Mouse (Mus musculus) C2C12 (cell line): ENCODE data around the gene Sept7.

Experiments
- CTCF ChIP-seq: IDR thresholded peaks from one replicate; pipeline ENCODE4 v1.5.1; 2011; ENCODE audit not compliant: control insufficient read depth, insufficient read depth, insufficient read length
- MAX ChIP-seq: IDR thresholded peaks from one replicate; pipeline ENCODE4 v1.6.1; 2011; ENCODE audit warnings: mild to moderate bottlenecking, control low read depth
- MYOD1 ChIP-seq: IDR thresholded peaks from one replicate; pipeline ENCODE4 v1.6.1; 2011; ENCODE audit warnings: low read depth; ENCODE audit not compliant: control insufficient read depth, insufficient read length

DNA sequence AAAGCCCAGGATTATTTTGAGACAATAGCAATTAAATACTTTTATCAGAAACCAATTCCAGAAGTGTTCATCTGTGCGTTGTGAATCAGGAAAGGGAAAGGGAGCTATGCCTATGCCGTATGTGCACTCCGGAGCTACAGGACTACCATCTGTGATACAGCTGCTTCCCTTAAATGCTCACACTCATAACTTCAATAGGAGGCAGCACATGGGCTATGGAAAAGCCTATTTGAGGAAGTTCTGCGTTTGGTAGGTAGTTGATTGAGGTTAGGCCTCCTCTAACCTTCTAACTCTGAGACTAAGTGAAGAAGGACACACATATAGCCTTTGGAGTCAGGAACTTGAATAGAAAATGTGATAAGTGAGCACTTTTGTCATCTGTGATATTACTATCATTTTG lies 7.1 kb upstream of the Sept7 start:
- no peak for TF ChIP-seq CTCF
- TF ChIP-seq MAX: no peak
- TF ChIP-seq MYOD1: no peak
